Mouse (Mus musculus) testis, postnatal 14 days (tissue): ENCODE measurements around the gene Pla2g1b.

Experiments
- DNase-seq: peaks from one replicate; pipeline ENCODE4 v3.0.0; 2021; ENCODE audit warnings: low spot score

Pla2g1b gene

DNA sequence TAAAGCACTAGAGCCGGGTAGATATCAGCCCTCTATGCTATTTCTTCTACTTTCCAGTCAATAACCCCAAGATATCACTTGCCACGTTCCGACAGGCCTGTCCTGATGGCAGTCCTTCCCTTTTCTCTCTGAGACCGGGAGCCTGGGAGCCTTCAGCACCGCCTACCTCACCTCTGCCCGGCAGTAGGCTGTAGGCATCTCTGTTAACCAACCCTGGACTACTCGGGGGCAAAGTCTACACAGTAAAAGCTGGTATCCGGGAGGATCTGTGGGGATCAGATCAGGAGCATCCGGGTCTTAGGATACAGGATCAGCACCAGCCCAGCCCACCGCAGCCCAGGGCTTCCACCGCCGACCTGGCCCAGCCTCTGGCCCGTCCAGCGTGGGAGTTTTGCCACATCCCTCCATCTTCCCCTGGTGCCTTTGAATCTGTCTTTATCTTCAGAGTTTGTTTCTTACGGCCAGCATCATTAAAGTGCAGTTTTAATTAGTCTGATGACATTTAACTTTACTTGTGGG, 57.0 kb downstream of the Pla2g1b start:
- DNase-seq = no peak

DNA sequence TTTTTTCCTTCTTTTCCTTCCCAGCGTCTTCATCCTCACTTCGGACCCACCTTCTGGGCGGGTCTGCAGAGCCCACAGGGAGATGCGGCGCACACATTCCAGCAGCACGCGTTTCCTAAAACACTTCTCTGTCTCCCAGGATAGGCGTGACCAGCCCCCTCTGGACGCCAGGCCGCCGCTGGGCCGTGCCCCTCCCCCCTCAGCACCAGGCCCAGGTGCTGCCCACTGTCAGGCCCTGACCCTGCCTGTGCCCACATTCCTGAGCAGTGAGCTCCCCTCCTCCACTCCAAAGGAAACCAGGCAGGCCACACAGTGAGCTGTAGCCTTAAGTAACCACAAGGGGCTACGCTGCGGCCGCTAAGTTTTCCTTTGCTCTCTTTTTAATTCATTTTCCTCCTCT, 57.9 kb downstream of the Pla2g1b start:
- DNase-seq = no peak
